Mouse (Mus musculus) G1E (cell line): Measurements from ENCODE around the gene Slc28a1. TPM values are rescaled to one million over a fixed set of nuclear protein-coding genes. Genes with fewer than 3 reads are reported as not detected.

Experiments
- ATAC-seq: 2 replicates; pipeline ENCODE4 v1.8.0; 2016; ENCODE audit warnings: mild to moderate bottlenecking; ENCODE audit not compliant: insufficient number of reproducible peaks, poor library complexity, low FRiP score, severe bottlenecking; ENCODE audit errors: extremely low read depth
- DNase-seq: peaks from one replicate; pipeline ENCODE4 v3.0.0; 2012; ENCODE audit warnings: low spot score
- H3K27me3 ChIP-seq: 2 replicates; pipeline ENCODE4 v1.6.1; 2012; ENCODE audit warnings: mild to moderate bottlenecking, low read length, inconsistent platforms; ENCODE audit not compliant: insufficient read depth
- H3K36me3 ChIP-seq: replicated peaks from 2 replicates; pipeline ENCODE3; 2012; ENCODE audit warnings: mild to moderate bottlenecking, inconsistent platforms
- H3K4me1 ChIP-seq: 2 replicates; pipeline ENCODE4 v1.6.1; 2012; ENCODE audit warnings: low read depth, low read length, inconsistent platforms, mixed read lengths; ENCODE audit not compliant: insufficient read depth
- H3K4me3 ChIP-seq: 2 replicates; pipeline ENCODE4 v1.5.1; 2012; ENCODE audit warnings: low read depth, mild to moderate bottlenecking, inconsistent platforms, low read length, moderate library complexity, mixed read lengths
- H3K9me3 ChIP-seq: replicated peaks from 2 replicates; pipeline ENCODE4 v1.6.1; 2012; ENCODE audit warnings: inconsistent platforms
- CTCF ChIP-seq: IDR thresholded peaks from 2 replicates; pipeline ENCODE4 v1.5.1; 2012; ENCODE audit warnings: low read depth, low read length, inconsistent platforms, mixed read lengths
- GATA1 ChIP-seq: IDR thresholded peaks from 2 replicates; pipeline ENCODE4 v1.6.1; 2012; ENCODE audit warnings: borderline replicate concordance, low read length, inconsistent platforms, mixed read lengths
- GATA2 ChIP-seq: IDR thresholded peaks from 2 replicates; pipeline ENCODE4 v1.6.1; 2012; ENCODE audit warnings: low read depth, low read length, inconsistent platforms, borderline replicate concordance
- POLR2AphosphoS5 ChIP-seq: IDR thresholded peaks from 2 replicates; pipeline ENCODE4 v1.6.1; 2012; ENCODE audit warnings: low read depth, low read length, inconsistent platforms; ENCODE audit not compliant: insufficient replicate concordance
- TAL1 ChIP-seq: conservative IDR thresholded peaks from 2 replicates; pipeline ENCODE4 v1.6.1; 2012; ENCODE audit warnings: low read depth, low read length, inconsistent platforms, mixed read lengths
- polyA plus RNA-seq: library from polyadenylated mRNA; stranded (reverse); fragments of >175 nt; gene quantifications from 2 replicates; pipeline ENCODE4 v1.2.3, GENCODE M21; 2012
- total RNA-seq, 2 experiments: library from RNA; stranded (forward) in 1 of 2; stranded (reverse) in 1 of 2; fragments of 200-1000 nt in 1 of 2; fragments of >200 nt in 1 of 2; fragmentation: Nextera tagmentation in 1 of 2; gene quantifications; 2 replicates each; pipeline ENCODE4 v1.2.3; 2014 to 2017

Slc28a1 gene
- total and polyA plus RNA-seq, 3 experiments = not detected

DNA sequence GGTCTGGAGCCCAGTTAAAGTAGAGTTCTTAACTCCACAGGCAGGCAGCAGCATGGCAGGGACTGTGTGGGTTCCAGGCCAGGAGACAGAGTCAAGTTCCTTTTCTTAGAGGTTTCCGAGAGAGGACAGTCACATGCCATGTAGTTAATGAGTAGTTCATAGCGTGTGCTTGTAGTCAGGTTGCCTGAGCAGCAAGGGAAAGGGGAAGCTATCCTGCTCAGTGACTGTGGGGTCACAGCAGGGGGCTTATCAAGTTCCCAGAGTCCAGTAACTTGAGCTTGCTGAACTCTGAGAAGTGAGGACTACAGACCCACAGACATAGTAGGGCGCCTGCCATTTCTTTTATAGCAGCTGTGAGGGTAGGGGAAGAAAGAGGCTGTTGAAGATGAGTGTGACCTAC lies 6.5 kb downstream of the Slc28a1 start:
- peaks cover 57% of the 10 kb centered on the region for H3K27me3 ChIP-seq
- peaks cover 28% of the 10 kb centered on the region for H3K4me1 ChIP-seq
- TF ChIP-seq GATA2 = no peak
- ATAC-seq (no peak), DNase-seq (no peak)
- no peaks in the 10 kb centered on the region for H3K36me3 ChIP-seq
- no peak overlapping the region for H3K4me3 ChIP-seq
- no peaks in the 10 kb centered on the region for H3K9me3 ChIP-seq

DNA sequence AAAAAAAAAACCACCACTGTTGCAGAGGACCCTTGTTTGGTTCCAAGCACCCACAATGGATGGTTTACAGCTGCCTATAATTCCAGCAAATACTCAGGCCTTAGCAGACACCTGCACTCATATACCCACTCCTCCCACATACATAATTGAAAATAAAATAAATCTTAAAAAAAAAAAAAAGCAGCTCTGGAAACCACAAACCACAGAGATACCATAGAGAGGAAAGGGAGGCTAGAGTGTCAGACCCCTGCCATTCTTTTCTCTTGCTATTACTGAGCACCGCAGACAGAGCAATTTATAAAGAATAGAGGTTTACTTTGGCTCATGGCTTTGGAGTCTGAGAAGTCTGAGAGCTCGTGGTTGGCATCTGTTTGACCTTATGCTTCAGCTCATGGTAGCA lies 8.2 kb downstream of the Slc28a1 start:
- DNase-seq = no peak
- no peaks in the 10 kb centered on the region for H3K9me3 ChIP-seq
- no peak for ATAC-seq
- H3K27me3 ChIP-seq = peaks cover 53% of the 10 kb centered on the region
- TF ChIP-seq GATA2 = no peak
- no peak for TF ChIP-seq TAL1
- TF ChIP-seq GATA1 = no peak
- TF ChIP-seq CTCF = no peak
- no peak for TF ChIP-seq POLR2AphosphoS5
- H3K4me3 ChIP-seq = no peak overlapping the region
- H3K4me1 ChIP-seq = peaks cover 28% of the 10 kb centered on the region
- H3K36me3 ChIP-seq = no peaks in the 10 kb centered on the region

DNA sequence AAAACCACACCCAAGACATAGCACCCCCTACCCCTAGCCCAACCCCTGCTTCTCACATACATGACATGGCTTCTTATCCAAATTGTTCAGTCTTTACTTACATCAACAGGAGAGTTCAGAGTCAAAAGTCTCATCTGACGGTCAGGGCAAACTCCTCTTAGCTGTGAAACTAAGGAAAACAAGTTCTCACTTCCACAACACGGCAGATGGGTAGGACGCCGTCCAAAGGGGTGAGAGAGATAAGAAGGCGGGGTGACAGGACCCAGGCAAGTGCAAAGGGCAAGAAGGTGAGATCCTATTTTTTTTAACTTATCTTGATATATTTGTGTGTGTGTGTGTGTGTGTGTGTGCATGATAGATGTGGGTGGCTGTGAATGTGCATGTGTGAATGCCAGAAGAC lies 9.0 kb downstream of the Slc28a1 start:
- DNase-seq = no peak
- Histone ChIP-seq H3K9me3 (no peaks in the 10 kb centered on the region), H3K4me3 (no peak overlapping the region), H3K27me3 (peaks cover 58% of the 10 kb centered on the region), H3K36me3 (no peaks in the 10 kb centered on the region), H3K4me1 (peaks cover 28% of the 10 kb centered on the region)
- no peak for ATAC-seq
- no peak for TF ChIP-seq POLR2AphosphoS5
- no peak for TF ChIP-seq GATA1
- TF ChIP-seq TAL1 = no peak
- TF ChIP-seq CTCF = no peak
- TF ChIP-seq GATA2 = no peak

DNA sequence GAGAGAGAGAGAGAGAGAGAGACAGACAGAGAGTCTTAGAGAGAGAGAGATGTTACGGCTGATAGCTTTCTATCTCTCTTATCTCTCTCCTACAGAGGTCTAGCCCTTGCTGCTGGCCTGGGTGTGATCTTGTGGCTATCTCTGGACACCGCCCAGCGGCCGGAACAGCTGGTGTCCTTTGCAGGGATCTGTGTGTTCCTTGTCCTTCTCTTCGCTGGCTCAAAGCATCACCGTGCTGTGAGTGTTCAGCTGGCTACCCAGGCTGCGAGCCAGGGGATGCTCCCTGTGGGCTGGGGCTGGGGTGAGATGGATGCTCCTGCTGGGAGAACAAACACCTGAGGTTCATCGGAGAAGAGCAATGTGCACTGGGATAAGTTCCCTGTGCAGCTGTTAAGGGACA lies 10.2 kb downstream of the Slc28a1 start:
- ATAC-seq (peak; percentile 45; the same call in 1 of the 2 replicates), DNase-seq (no peak)
- H3K27me3 ChIP-seq = peaks cover 64% of the 10 kb centered on the region
- TF ChIP-seq TAL1 (no peak), POLR2AphosphoS5 (no peak), GATA1 (no peak), CTCF (no peak), GATA2 (no peak)
- no peaks in the 10 kb centered on the region for H3K9me3 ChIP-seq
- peaks cover 28% of the 10 kb centered on the region for H3K4me1 ChIP-seq
- H3K4me3 ChIP-seq = no peak overlapping the region
- H3K36me3 ChIP-seq = no peaks in the 10 kb centered on the region

DNA sequence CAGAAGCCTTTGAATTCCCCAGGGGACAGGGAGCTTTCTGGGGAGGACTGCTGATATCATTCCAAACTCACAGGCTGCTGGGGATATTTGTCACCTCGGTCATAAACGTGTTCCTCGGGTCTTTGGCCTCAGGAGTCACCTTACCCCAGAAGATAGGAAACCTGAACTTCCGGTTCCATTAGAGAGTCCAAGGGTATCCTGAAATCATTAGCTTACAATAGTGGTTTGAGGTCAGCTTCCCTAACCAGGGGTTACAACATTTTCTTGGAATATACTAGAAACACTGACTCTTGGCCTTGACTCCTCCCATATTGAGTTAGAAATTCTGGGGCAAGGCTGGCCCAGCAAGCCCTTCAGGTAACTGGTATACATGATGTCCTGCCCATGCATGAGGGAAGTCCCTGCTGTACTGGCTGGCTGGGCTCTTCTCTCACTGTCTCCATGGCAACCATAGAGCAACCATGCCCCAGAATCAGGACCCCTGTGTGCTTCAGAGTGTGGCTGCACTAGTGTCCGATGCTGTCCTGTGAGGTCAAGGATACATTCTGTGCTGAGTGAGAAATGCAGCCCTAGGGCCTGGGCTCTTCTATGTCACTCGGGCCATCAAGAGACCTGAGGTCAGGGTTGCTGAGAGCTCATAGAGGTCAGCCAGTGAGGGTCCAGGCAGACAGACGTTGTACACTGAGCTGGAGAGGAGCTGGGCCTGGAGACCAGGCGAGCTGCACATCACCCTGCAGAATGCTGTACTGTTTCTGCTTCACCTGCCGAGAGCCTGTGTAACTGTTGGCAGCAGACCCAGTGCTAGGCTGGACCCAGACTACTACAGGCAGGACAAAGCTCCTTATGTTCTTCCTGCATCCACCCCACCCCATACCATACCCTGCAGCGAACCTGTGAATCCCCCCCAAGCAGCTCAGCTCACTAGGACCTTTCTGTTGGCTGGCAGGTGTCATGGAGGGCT lies 10.9 kb downstream of the Slc28a1 start:
- TF ChIP-seq CTCF = no peak
- no peak for TF ChIP-seq GATA2
- no peak for TF ChIP-seq POLR2AphosphoS5
- no peak for TF ChIP-seq GATA1
- no peak for TF ChIP-seq TAL1
- no peak for ATAC-seq
- H3K4me3 ChIP-seq = no peak overlapping the region

DNA sequence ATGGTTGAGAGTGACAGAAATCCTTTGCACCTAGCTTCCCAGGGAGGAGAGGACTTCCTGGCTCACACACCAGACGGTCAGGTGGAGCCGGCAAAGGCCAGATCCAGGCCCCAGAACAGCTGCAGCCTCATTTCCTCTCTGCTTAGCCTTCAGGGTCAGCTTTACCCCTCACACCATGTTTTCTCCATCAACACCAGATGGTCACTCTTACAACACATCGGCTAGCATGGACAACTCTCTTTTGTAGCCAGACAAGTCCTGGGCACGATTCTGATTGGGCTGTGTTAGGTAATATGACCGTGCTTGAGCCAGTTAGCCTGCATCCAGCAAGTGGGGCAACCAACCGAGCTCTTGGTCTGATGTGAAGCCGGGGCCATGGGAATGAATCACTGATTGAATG lies 17.3 kb downstream of the Slc28a1 start:
- peaks cover 50% of the 10 kb centered on the region for H3K27me3 ChIP-seq

More for the DNA sequence above, 10.9 kb downstream of the Slc28a1 start:
- Histone ChIP-seq H3K4me1 (peaks cover 28% of the 10 kb centered on the region), H3K36me3 (no peaks in the 10 kb centered on the region), H3K9me3 (no peaks in the 10 kb centered on the region), H3K27me3 (peaks cover 64% of the 10 kb centered on the region)
- DNase-seq = no peak

More for the DNA sequence above, 17.3 kb downstream of the Slc28a1 start:
- ATAC-seq (no peak), DNase-seq (no peak)
- TF ChIP-seq POLR2AphosphoS5 (no peak), TAL1 (no peak), CTCF (no peak), GATA1 (no peak), GATA2 (no peak)
- no peaks in the 10 kb centered on the region for H3K36me3 ChIP-seq
- no peak overlapping the region for H3K4me3 ChIP-seq
- no peaks in the 10 kb centered on the region for H3K9me3 ChIP-seq
- H3K4me1 ChIP-seq = peaks cover under 1% of the 10 kb centered on the region; the same call in 1 of the 2 replicates
